Mouse (Mus musculus): ENCODE results near the gene Ipmk. TPM values are rescaled to one million over a fixed set of nuclear protein-coding genes. Genes with fewer than 3 reads are reported as not detected.

Gene Ipmk
- total RNA-seq, 2 experiments from 2014 or later: 14.8 to 16.9 TPM

DNA sequence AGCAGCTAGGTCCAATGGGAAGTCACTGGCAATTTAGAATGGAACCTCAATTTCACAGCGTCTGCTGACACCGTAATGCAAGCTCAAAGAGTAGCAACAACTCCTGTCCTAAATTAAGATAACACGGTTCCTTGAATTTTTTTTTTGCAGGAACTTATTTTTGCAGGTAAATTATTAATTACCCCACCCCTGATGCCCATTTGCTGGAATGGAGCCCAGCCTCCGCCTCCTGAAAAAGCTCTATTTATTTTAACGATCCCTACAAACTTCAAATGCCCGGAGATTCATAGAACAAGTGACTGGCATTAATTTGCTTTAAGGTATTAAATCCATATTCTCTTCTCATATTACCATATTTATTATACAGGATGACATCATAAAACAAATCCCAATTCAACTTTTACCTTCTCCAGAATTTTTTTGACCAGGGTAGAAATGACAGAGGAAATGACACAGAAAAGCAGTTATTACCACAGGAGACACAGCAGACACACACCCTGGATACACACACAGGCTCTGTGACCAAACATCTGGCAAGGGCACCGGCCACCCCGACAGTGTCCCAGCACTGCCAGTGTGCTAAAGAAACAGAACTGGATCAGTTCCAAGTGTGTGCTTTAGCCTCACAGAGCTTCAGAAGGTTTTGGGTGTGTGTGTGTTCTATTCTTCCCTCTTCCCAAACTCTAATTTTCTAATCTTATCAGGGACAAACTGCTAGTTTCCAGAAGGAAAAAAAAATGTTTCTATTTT, 9.2 kb upstream of the Ipmk start:
- no peak for DNase-seq
- intact Hi-C loops (cut with DNase I): no loop called here

DNA sequence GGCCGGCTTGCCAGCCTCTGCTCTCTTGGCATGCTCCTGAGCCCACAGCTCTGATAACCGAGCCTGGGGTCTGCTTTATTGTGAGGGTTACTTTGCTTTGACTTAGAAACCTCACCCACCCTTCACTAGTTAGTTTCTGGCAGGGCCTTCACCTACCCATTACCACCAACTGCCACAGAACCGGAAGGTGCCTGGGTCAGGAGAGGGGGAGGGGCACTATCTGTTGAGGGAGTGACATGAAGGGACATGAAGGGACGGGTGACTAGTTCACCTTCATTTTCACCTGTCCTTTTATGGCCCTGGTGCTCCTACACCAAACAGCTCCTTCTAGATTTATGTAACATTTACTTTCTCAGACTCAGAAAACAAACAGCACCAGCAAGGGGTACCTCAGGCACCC, 8.1 kb upstream of the Ipmk start:
- intact Hi-C loops (cut with DNase I): no loop called here

DNA sequence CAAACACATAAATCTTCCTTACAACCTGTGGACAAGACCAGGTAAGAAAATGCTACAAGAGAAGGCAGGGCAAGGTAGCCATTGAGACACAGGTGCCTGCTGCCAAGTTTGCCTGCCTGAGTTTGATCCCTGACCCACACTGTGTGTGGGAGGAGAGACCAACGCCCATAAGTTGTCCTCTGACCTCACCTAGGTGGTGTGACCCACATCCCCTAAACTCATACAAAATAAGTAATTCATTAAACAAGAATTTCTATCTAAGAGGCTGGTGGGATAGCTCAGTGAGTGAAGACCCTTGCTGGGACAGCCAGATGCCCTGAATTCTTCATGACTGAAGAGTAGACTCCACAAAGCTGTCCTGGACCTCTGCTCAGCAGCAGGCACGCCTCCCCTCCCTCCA, 7.4 kb upstream of the Ipmk start:
- intact Hi-C loops (cut with DNase I): no loop called here
- no peak for DNase-seq

More for the DNA sequence above, 8.1 kb upstream of the Ipmk start:
- no peak for DNase-seq

DNA sequence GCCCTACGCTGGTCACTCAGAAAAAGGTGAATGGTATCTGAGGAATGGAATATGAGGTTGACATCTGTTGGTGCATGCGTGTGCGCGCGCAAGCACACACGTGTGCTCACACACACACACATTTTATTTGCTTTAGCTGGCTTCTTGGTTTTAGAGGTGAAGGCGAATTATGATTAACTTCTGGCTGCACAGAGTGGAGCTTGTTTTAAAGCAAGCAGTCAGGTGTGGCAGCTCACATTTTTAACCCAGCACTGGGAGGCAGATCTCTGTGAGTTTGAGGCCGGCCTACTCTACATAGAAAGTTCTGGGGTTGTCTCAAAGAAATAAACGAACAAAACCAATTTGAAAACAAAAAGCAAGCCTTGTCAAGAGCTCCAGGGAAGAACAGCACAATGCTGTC, 6.3 kb upstream of the Ipmk start:
- no peak for DNase-seq
- intact Hi-C loops (cut with DNase I): no loop called here

DNA sequence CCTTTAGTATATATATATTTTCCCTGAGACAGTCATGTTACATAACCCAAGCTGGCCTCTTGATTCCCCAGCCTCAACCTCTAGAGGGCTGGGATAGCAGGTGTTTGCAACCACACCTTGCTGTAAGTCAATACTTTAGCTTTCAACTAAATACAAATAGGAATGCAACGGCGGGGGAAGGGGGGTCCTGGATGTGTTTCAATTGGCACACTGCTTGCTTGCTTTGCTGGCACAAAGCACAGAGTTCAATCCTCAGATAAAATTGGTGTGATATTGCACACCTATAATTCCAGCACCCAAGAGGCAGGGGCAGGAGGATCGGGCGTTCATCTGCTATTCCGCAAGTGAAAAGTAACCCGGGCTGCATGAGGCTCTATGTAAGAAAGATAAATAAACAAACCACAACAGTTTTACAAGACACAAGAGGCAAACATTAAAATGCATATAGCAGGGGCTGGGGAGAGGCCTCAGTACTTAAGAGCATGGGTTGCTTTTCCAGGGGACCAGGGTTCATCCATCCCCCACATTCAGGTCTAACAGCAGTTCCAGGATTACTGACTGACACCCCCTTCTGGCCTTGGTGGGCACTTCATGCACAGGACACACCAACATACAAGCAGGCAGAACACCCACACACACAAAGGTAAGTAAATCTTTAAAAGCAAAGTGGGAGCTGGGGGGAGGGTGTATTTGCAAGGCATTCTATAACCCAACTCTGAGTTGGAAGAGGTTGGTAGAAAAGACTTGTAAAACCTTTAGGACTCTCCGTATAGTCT, 5.3 kb upstream of the Ipmk start:
- intact Hi-C loops (cut with DNase I): no loop called here
- no peak for DNase-seq

DNA sequence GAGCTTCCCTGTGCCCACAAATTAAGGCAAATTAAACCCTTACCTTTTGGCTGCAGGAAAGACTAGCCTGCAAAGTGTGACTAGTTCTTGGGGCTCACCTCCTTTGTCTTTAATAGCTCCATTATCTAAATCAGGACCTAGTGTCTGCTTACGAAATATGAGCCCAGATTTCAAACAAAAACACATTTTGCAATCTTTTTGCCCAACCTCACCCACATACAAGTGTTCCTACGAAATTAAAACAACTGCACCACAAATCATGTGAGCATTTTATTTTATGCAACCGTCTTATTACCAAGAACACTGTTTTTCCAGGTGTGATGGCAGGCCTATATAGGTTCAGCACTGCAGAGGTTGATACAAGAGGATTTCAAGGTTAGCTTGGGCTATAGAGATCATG, 4.4 kb upstream of the Ipmk start:
- no peak for DNase-seq
- intact Hi-C loops (cut with DNase I): no loop called here

DNA sequence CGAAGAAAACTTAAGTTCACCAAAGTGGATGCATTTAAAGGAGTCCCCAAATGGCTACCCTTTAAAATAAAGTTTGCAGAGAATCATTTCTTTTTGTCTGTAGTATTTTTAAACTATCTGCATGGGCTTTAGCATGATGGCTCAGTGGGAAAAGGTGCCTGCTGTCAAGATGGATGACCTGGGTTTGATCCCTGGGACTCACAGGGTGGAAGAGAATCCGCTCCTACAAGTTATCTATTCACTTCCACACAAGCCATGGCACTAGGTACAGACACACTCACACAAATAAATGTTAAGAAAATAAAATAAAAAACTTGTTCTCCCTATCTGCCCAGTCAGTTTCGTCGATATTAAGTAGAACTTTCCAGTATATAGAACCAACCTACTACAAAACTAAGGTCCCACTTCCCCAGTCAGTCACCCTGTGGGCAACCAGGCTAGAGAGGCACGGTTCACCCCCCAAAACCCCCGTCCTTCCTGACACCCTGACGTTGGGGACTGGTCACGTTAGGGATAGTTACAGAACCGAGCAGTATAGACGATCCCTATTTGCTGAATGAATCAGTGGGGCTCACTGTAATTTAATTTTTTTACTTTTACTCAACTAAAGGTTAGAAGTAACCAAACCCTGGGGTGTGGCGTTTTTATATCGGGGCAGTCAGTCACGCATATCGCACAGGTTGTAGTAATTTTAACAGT, 3.8 kb upstream of the Ipmk start:
- intact Hi-C loops (cut with DNase I): no loop called here
- DNase-seq: no peak

DNA sequence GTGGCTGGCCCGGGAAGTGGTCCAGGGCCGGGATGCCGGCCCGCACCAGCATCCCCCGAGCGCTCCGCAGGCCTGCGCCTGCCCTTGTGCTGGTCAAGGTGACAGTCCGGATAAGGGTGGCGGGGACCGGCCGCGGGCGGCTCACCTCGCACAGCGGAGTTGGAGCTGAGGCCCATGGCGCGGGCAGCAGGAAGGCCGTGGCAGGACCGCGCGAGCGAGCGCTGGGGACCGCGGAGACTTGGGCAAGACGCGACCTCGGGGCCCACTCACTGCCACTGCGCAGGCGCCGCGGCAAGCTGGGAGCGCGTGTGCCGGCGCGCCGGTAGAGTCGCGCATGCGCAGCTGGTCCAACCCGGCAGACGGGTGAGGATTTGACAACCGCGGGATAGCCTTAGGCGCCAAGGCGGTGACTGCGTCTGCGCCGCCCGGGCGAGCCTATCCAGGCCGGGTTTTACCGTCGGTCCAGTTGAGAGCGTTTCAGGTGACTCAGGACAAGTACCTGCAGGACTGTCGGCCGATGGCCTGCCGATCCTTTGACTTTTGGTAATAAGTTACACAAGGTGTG, 2.9 kb upstream of the Ipmk start, which contains the start of gene Cisd1:
Gene Cisd1 (minus strand): TSS at position 376 of the 565 bp plus-strand sequence.
- peak; percentile 89 to 93 for DNase-seq
- intact Hi-C loops (cut with DNase I): no loop called here

DNA sequence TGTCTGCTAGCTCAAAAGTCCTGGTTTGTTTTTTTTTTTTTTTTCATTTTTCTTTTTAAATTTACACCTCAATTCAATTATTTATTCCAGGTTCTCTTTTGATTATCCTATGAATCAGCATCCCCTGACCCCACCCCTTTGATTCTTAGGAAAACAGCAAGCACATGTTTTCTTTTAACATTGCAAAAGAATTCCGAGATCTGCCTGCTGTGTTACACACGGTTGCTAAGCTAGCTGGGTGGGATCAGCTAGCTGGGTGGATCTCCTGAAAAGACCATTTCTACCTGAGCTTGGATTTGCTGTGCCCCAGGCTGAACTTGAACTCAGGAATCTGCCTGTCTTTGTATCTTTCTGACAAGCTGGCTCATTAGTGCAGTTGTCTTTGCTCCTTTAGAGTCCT, 1.5 kb upstream of the Ipmk start:
- intact Hi-C loops (cut with DNase I): no loop called here

DNA sequence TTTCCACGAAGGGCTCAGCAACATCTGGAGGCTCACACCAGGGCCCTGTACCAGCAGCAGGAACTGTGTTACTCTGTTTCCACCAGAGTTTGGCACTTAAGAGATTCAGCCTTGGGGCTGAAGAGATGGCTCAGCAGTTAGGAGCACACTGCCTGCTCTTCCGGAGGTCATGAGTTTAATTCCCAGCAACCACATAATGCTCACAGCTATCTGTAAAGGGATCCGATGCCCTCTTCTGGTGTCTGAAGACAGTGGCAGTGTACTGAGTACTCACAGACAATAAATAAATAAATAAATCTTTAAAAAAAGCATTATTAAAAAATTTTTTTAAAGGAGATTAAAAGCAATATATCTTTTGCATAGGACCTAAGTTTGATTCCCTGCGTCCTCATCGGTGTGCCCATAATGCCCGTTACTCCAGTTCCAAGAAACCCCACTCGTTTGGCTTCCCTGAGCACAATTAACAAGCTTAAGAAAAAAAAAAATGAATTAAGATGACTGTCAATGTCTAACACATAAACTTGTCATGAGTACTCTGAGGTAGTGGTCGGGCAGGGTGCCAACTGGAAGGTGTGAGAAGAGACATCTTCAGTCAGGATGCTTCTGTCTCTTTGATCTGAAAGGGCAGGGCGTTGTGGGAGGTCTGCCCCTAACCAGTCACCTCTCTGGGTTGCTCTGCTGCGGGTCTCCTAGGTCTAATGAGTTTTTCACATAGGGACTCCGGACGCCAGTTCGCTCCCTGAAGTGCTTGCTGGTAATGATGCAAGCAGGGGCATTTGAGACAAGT, 648 bp upstream of the Ipmk start:
- peak in 1 of 2 experiments; percentile 14 for DNase-seq
- intact Hi-C loops (cut with DNase I): no loop called here

More for the DNA sequence above, 1.5 kb upstream of the Ipmk start:
- no peak for DNase-seq

DNA sequence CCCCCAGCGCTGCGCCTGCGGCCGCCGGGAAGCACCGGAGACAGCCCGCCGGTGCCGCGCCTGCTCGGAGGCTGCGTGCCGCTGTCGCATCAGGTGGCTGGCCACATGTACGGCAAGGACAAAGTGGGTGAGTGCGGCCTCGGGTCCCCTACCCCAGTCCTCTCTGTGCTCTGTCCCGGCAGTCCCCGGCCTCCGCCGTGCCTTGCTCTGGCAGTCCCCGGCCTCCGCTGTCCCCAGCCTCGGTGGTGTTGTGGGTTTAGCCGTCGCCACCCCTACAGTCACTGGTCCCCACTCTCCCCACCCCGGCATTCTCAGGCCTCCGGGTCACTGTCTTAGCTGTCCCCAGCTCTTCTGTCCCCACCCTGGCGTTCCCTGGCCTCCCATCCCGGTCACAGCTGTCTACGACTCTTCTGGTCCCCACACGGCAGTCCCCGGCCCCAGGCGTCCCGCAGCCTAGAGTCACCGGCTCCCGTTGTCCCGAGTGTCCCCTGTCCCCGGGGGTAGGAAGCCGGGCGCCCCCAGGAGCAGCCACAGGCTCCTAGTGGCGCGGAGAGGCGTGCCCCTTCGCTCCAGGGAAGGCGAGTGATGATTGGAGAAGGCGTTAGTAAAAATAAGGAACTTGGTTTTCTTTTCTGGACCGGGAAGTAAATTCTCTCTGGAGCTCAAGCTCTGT, 537 bp downstream of the Ipmk start:
- intact Hi-C loops (cut with DNase I): no loop called here
- peak; percentile 26 to 42 for DNase-seq

DNA sequence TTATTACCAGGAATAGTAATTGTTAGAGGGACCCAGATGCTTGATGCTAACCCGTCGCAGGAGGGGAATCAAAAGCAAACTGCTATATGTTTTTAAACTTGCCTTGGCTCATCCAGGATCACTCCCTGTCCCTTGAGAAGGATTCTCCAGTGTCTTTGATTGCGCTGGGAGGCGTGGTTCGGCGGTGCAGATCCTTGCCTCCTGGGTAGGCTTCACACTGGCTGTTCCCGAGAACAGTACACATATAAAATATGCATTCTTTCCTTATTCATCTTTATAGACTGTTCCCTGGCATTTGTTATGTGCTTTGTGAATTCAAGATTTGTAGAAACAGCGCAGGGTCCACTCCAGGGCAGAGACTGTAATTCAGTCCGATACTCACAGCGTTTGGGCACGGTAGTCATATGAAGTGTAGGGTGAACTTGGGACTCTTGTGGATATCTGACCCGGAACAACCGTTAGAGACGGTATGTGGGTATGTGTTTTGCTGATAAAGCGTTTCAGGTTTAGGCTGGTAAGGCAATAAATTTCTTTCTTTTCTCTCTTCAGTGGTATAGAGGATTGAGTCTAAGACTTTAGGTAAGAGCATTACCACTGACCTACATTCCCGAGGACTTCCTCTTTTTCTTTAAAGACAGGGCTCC, 1.2 kb downstream of the Ipmk start:
- DNase-seq: no peak

DNA sequence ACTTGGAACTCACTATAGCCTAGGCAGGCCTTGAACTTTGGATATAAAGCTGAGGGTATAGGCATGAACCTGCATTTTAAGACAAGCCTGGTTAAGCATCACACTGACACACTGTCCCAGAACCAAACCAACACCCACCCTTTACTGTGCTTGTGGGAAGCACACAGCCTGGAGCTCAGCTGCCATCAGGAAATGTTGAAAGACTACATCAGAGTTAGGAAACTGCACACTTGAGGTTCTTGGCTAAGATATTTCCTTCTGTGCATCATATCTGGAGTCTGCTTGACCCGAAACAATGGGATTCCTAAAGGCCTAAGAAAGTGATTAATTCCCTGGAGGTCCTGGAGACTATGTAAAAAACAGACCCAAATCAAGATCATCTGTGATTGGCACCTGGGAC, 1.7 kb downstream of the Ipmk start:
- intact Hi-C loops (cut with DNase I): no loop called here
- no peak for DNase-seq

More for the DNA sequence above, 1.2 kb downstream of the Ipmk start:
- intact Hi-C loops (cut with DNase I): no loop called here

DNA sequence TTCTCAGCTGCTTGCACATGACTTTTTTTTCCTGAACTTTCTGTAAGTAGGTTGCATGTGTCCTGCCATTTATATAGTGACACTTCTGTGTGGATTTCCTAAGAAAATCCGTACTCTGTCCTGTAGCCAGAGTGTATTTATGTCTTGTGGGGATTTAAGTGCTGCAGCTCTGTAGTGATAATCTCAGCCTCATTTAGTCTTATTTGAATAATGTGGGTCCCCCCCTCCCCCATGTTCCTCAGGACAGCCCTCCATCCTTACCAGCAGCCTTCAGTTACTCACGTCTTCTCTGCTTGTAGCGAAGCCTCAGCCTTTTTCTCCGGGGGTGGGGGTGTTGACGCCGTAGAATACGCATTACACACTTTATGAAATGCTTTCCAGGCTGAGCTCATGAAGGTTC, 3.7 kb downstream of the Ipmk start:
- DNase-seq: no peak
- intact Hi-C loops (cut with DNase I): no loop called here

DNA sequence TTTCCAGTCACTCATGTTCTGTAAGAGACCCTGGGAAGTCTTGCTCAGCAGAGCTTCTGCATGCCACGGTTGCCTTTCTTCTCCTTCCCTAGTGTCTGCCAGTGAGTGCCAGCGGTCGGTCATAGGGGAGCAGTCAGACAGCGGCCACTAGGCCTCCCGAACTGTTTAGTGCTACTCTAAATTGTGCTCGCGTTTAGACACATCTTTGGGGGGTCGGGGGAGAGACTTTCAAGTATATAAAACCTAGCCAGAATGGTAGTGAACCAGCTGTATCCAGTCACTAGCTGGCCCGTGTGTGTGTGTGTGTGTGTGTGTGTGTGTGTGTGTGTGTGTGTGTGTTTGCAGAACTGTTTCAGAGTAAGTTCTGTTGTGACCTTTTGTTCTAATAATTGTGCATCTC, 6.3 kb downstream of the Ipmk start:
- intact Hi-C loops (cut with DNase I): no loop called here
- DNase-seq: no peak

DNA sequence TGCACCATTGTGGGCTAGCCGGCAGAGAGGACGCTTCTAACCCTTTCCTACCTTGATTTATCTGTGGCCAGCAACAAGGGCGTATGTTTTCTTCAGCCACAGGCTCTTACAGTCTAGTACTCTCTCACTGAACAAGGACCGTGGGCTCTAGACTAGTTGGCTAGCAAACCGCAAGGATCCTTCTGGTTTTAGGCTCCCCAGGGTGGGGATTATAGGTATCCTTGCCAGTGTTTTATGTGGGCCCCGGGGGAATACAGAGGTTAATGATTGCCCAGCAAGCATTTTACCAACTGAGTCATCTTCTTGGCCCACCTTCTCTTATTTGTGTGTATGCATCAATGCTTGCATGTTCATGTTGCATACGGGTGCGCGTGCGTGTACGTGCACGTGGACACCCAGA, 7.4 kb downstream of the Ipmk start:
- DNase-seq: no peak
- intact Hi-C loops (cut with DNase I): loop anchor here (5.0 kb wide), 1 partner anchor 1548 kb away; no protein-coding TSS in a partner anchor

DNA sequence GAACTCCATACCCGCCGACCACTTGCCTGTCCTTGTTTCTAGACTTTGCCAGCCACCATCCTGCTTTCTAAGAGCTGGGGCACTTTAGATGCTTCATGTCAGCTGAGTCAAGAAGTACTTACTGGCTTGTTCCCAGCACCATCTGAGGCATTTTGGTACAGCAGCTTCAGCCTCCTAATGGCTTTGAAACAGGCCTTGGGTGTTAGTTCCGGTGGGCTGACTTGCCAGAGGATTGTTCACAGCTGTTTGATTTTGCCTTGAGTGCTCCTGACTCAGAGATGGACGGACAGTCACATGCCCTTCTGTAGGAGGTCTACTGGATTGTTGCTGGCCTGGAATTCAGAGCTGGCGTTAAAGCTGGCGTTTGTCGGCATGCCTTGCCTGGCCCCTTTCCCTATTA, 13.5 kb downstream of the Ipmk start:
- intact Hi-C loops (cut with DNase I): no loop called here
- no peak for DNase-seq

DNA sequence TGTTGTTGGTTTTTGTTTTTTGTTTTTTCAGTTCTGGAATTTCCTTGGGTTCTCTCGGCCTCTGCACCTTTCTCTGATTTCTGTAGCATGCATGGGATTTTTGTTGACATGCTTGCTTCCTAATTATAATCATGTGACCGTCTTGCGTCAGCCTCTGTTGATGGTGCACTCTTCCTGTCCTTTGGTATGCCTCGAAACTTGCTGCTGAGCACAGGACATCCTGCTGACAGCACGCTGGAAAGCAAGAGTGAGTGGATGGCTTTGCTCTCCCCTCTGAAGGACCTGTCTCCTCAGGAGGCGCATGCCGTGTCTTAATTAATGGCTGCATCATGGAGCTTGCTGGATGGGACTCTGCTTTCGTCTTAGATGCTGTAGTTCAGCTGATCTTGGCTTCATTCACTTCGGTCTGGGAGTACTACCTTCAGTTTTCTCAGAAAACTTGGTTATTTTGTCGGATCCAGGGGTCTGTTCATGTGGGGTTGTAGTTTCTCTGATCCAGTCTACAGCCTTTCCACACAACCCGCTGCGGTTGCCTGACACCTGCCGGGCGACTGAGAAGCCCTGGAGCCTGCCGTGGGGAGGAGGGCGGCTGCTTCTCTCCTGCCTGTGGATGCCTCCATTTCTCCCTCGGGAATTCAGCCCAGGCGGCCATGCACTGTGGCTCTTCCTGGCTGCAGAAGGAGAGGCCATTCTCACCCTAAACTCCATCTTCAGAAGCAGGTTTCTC, 14.4 kb downstream of the Ipmk start:
- intact Hi-C loops (cut with DNase I): no loop called here

More for the DNA sequence above, 14.4 kb downstream of the Ipmk start:
- DNase-seq: no peak

Measured in gastrocnemius, postnatal 36 days (tissue).